Mouse (Mus musculus) forebrain, postnatal 0 days (tissue): ENCODE results near the gene Dgki. TPM values are rescaled to one million over a fixed set of nuclear protein-coding genes. Genes with fewer than 3 reads are reported as not detected.
A peak's percentile ranks its signal among the peaks of the same experiment; 100 is the strongest.

Experiments used
- ATAC-seq: fragments of 200-750 bp; cut with Nextera tagmentation; 2 replicates; pipeline ENCODE4 v1.8.0; 2017; ENCODE audit warnings: mild to moderate bottlenecking, moderate library complexity
- DNase-seq: peaks from one replicate; pipeline ENCODE4 v3.0.0-alpha.2; 2015
- H3K27ac ChIP-seq: fragments of 300-500 bp; sonication (generic); 2 replicates; pipeline ENCODE4 v1.5.1; 2014; ENCODE audit warnings: low read depth, mild to moderate bottlenecking, antibody characterized with exemption, low read length, moderate library complexity, mixed read lengths
- H3K27me3 ChIP-seq: fragments of 300-500 bp; sonication (generic); 2 replicates; pipeline ENCODE4 v1.6.1; 2014; ENCODE audit warnings: mild to moderate bottlenecking, low read length, mixed read lengths; ENCODE audit not compliant: insufficient read depth
- H3K36me3 ChIP-seq: fragments of 300-500 bp; sonication (generic); 2 replicates; pipeline ENCODE4 v1.6.1; 2014; ENCODE audit warnings: mild to moderate bottlenecking, moderate library complexity; ENCODE audit not compliant: insufficient read depth
- H3K4me1 ChIP-seq: fragments of 300-500 bp; sonication (generic); 2 replicates; pipeline ENCODE4 v1.6.1; 2014; ENCODE audit warnings: antibody characterized with exemption; ENCODE audit not compliant: insufficient read depth
- H3K4me2 ChIP-seq: fragments of 300-500 bp; sonication (generic); 2 replicates; pipeline ENCODE4 v1.6.1; 2014; ENCODE audit warnings: low read depth, mild to moderate bottlenecking, moderate library complexity
- H3K4me3 ChIP-seq: fragments of 300-500 bp; sonication (generic); 2 replicates; pipeline ENCODE4 v1.5.1; 2014; ENCODE audit warnings: low read depth, low read length, mixed read lengths
- H3K9ac ChIP-seq: fragments of 300-500 bp; sonication (generic); 2 replicates; pipeline ENCODE4 v1.6.1; 2014; ENCODE audit warnings: mild to moderate bottlenecking
- H3K9me3 ChIP-seq: fragments of 300-500 bp; sonication (generic); 2 replicates; pipeline ENCODE4 v1.6.1; 2016; ENCODE audit warnings: low read length
- CTCF ChIP-seq: sonication (generic); IDR thresholded peaks from 2 replicates; pipeline ENCODE4 v1.5.1; 2016; ENCODE audit warnings: antibody characterized with exemption, control low read depth, low read depth
- WGBS: fragments of 180-500 bp; shearing (Covaris S2); extraction: QIAGEN DNeasy Blood & Tissue Kit; methylation state at CpG from one replicate; pipeline ENCODE4 v1.1.7; 2014; 5-methylcytosine and 5-hydroxymethylcytosine counted together
- polyA plus RNA-seq: library from polyadenylated mRNA; unstranded; fragments of >200 nt; fragmentation: Nextera tagmentation; extraction: Ambion mirVana; gene quantifications from 2 replicates; pipeline ENCODE4 v1.2.1, GENCODE M21; 2015
- total RNA-seq: library from RNA; depleted of rRNA; stranded (reverse); fragments of >200 nt; gene quantifications from 2 replicates; pipeline ENCODE4 v1.2.3, GENCODE M21; 2014

Dgki gene
- total and polyA plus RNA-seq, 2 experiments from 2014 or later: 5.5 to 34.0 TPM

- ATAC-seq: no peak
- WGBS: 52% methylated on average over 6 of the region's 6 CpGs
Observed at GRCm38 (mm10) chr6:37222016-37222415, 78.0 kb downstream of the Dgki start.

GRCm38 (mm10) chr6:37219110-37219509 lies 80.9 kb downstream of the Dgki start:
- Histone ChIP-seq H3K4me3 (no peak overlapping the region), H3K4me2 (no peak overlapping the region), H3K27me3 (no peaks in the 10 kb centered on the region), H3K4me1 (peaks cover 16% of the 10 kb centered on the region), H3K27ac (no peak overlapping the region), H3K9me3 (no peaks in the 10 kb centered on the region), H3K36me3 (no peaks in the 10 kb centered on the region), H3K9ac (no peak overlapping the region)
- ATAC-seq: no peak
- TF ChIP-seq CTCF: no peak
- DNase-seq: no peak
- 74% methylated on average over 4 of the region's 4 CpGs for WGBS

More at GRCm38 (mm10) chr6:37222016-37222415, 78.0 kb downstream of the Dgki start:
- Histone ChIP-seq H3K9me3 (no peaks in the 10 kb centered on the region), H3K9ac (no peak overlapping the region), H3K4me2 (no peak overlapping the region), H3K4me1 (peaks cover 12% of the 10 kb centered on the region), H3K27me3 (no peaks in the 10 kb centered on the region), H3K27ac (no peak overlapping the region), H3K4me3 (no peak overlapping the region), H3K36me3 (no peaks in the 10 kb centered on the region)
- no peak for DNase-seq
- TF ChIP-seq CTCF: no peak

- Histone ChIP-seq H3K27ac (peak overlapping the region; percentile 48), H3K36me3 (no peaks in the 10 kb centered on the region), H3K4me3 (no peak overlapping the region), H3K4me2 (peak overlapping the region; percentile 5; the same call in 1 of the 2 replicates), H3K9me3 (no peaks in the 10 kb centered on the region), H3K4me1 (peaks cover 27% of the 10 kb centered on the region), H3K9ac (no peak overlapping the region), H3K27me3 (no peaks in the 10 kb centered on the region)
- ATAC-seq (peak; percentile 80), DNase-seq (peak; percentile 75)
- TF ChIP-seq CTCF: no peak
- 32% methylated on average over 4 of the region's 4 CpGs for WGBS
Observed at GRCm38 (mm10) chr6:37216342-37216763, 83.6 kb downstream of the Dgki start.

- Histone ChIP-seq H3K27ac (peak overlapping the region; percentile 48), H3K9ac (0 out of 2 replicates have a peak overlapping the region, but pooled peaks have one; percentile 14), H3K4me1 (peaks cover 27% of the 10 kb centered on the region), H3K4me2 (peak overlapping the region; percentile 6; the same call in 1 of the 2 replicates), H3K9me3 (no peaks in the 10 kb centered on the region), H3K4me3 (no peak overlapping the region), H3K27me3 (no peaks in the 10 kb centered on the region), H3K36me3 (no peaks in the 10 kb centered on the region)
- peak; percentile 45 for DNase-seq
- TF ChIP-seq CTCF: no peak
- 23% methylated on average over 10 of the region's 10 CpGs for WGBS
- ATAC-seq: no peak
Observed at GRCm38 (mm10) chr6:37215655-37216054, 84.3 kb downstream of the Dgki start.

- no peak overlapping the region for H3K27ac ChIP-seq
- no peak overlapping the region for H3K4me2 ChIP-seq
- no peaks in the 10 kb centered on the region for H3K36me3 ChIP-seq
- no peaks in the 10 kb centered on the region for H3K9me3 ChIP-seq
- 76% methylated on average over 4 of the region's 4 CpGs for WGBS
- H3K4me3 ChIP-seq: no peak overlapping the region
- H3K27me3 ChIP-seq: no peaks in the 10 kb centered on the region
- DNase-seq (no peak), ATAC-seq (no peak)
- H3K9ac ChIP-seq: no peak overlapping the region
- H3K4me1 ChIP-seq: peaks cover 32% of the 10 kb centered on the region
- no peak for TF ChIP-seq CTCF
Observed at GRCm38 (mm10) chr6:37212930-37213329, 87.1 kb downstream of the Dgki start.

- H3K4me3 ChIP-seq: no peak overlapping the region
- H3K9ac ChIP-seq: no peak overlapping the region
- H3K27me3 ChIP-seq: no peaks in the 10 kb centered on the region
- no peak overlapping the region for H3K4me2 ChIP-seq
- no peaks in the 10 kb centered on the region for H3K36me3 ChIP-seq
- no peak overlapping the region for H3K27ac ChIP-seq
- no peaks in the 10 kb centered on the region for H3K9me3 ChIP-seq
- DNase-seq (no peak), ATAC-seq (no peak)
- WGBS: 21% methylated on average over 9 of the region's 9 CpGs
- no peak for TF ChIP-seq CTCF
- H3K4me1 ChIP-seq: peaks cover 31% of the 10 kb centered on the region
Observed at GRCm38 (mm10) chr6:37211545-37212247, 88.3 kb downstream of the Dgki start.

GRCm38 (mm10) chr6:37202901-37203300 lies 97.1 kb downstream of the Dgki start:
- H3K4me3 ChIP-seq: no peak overlapping the region
- H3K4me2 ChIP-seq: no peak overlapping the region
- no peak overlapping the region for H3K27ac ChIP-seq
- WGBS: 65% methylated on average over 4 of the region's 4 CpGs
- no peaks in the 10 kb centered on the region for H3K27me3 ChIP-seq
- H3K4me1 ChIP-seq: no peaks in the 10 kb centered on the region
- no peaks in the 10 kb centered on the region for H3K36me3 ChIP-seq
- ATAC-seq: no peak
- TF ChIP-seq CTCF: no peak
- H3K9me3 ChIP-seq: no peaks in the 10 kb centered on the region
- no peak for DNase-seq
- no peak overlapping the region for H3K9ac ChIP-seq
